Mouse (Mus musculus) activated CD4-positive, CD25-positive, alpha-beta regulatory T cell, adult 9 weeks (primary cell): ENCODE measurements around the gene 1700049E17Rik1. TPM values are rescaled to one million over a fixed set of nuclear protein-coding genes. Genes with fewer than 3 reads are reported as not detected.

Source experiments
- polyA plus RNA-seq: library from polyadenylated mRNA; unstranded; fragments of 100-300 nt; shearing (Covaris generic); gene quantifications from one replicate; pipeline ENCODE4 v1.2.1, GENCODE M21; 2017

1700049E17Rik1 gene
- polyA plus RNA-seq: not detected

DNA sequence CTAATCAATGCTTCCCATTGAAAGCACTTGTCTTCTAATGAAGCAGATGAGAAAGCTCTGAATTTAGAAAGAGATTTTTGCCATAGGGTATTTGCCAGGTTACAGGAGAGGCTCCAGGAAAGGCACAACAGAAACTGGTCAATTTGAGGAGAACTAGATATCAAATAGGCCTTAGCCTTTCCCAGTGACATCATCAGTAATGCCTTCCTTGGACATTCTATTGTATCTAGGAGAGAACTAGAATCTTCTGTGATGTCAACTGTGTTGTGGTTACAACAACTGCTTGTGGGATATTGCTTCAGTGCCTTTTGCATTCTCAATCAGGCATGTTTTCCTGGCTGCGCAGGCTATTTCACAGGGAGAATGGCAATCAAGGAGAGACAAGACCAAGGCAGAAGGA, at the start of gene 1700049E17Rik1:
Gene 1700049E17Rik1, plus strand, starts transcription at position 301 of the 400 bp plus-strand sequence.

DNA sequence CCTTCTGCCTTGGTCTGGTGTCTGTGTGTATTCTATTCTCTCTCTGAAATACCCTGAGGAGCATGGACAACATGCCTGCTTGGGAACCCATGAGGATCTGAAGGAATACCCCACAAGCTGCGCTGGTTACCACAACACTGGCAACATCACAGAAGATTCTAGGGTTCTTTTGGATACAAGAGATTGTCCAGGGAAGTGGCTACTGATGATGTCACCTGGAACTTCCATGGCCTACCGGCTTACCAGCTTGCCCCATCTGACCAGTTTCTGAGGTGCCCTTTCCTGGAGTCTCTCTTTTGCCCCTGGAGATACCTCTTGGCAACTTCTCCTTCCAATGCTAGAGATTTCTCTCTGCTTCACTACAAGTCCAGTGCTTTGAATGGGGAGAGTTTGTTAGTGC, 17.6 kb upstream of the 1700049E17Rik1 start, which contains the start of gene Gm7980:
Gene Gm7980, minus strand, starts transcription at position 101 of the 400 bp plus-strand sequence.

GRCm38 (mm10) chr14:41943695-41944094, 18.9 kb downstream of the 1700049E17Rik1 start, which contains the start of gene 1700024B05Rik:
TSS of gene 1700024B05Rik (plus strand) at chr14:41943995.

GRCm38 (mm10) chr14:41967827-41968226, 43.1 kb downstream of the 1700049E17Rik1 start, which contains the start of gene Gm6401:
TSS of gene Gm6401 (minus strand) at chr14:41967927.

Other genes starting within 250 kb of the 1700049E17Rik1 start
- not detected for gene Gm8068, start 223.1 kb upstream of the 1700049E17Rik1 start, polyA plus RNA-seq
- not detected for gene Gm7929, start 174.3 kb upstream of the 1700049E17Rik1 start, polyA plus RNA-seq
- not detected for gene Gm47189, start 152.5 kb upstream of the 1700049E17Rik1 start, polyA plus RNA-seq
- gene Gm7980, start 17.7 kb upstream of the 1700049E17Rik1 start, polyA plus RNA-seq: not detected
- not detected for gene 1700024B05Rik, start 19.0 kb downstream of the 1700049E17Rik1 start, polyA plus RNA-seq
- gene Gm6401, start 43.0 kb downstream of the 1700049E17Rik1 start, polyA plus RNA-seq: not detected
- not detected for gene Gm3543, start 58.4 kb downstream of the 1700049E17Rik1 start, polyA plus RNA-seq
- gene Gm7951, start 192.4 kb downstream of the 1700049E17Rik1 start, polyA plus RNA-seq: not detected
- gene Gm17027, start 237.7 kb downstream of the 1700049E17Rik1 start, polyA plus RNA-seq: not detected